Mouse (Mus musculus) stomach, adult 2 months (tissue): ENCODE measurements around the gene Ifi27l2a. TPM values are rescaled to one million over a fixed set of nuclear protein-coding genes. Genes with fewer than 3 reads are reported as not detected.

ENCODE experiments used
- polyA plus RNA-seq: library from polyadenylated mRNA; depleted of rRNA; stranded (reverse); fragments of >200 nt; gene quantifications from 2 replicates; pipeline ENCODE4 v1.2.3, GENCODE M21; 2012; rRNA removed

Gene Ifi27l2a
- polyA plus RNA-seq: 250 and 292 TPM in 2 replicates

GRCm38 (mm10) chr12:103443524-103443923 is at the start of gene Ifi27l2a:
TSS of gene Ifi27l2a (minus strand) at chr12:103443680.

GRCm38 (mm10) chr12:103457140-103457539 is 13.7 kb upstream of the Ifi27l2a start, which contains the start of gene Ifi27l2b:
TSS of gene Ifi27l2b (minus strand) at chr12:103457223.

GRCm38 (mm10) chr12:103433986-103434731 is 9.3 kb downstream of the Ifi27l2a start, which contains the start of gene Ifi27:
TSS of gene Ifi27 (plus strand) at chr12:103434211.

GRCm38 (mm10) chr12:103425729-103426470 is 17.6 kb downstream of the Ifi27l2a start, which contains the start of gene Ddx24:
TSS of gene Ddx24 (minus strand) at chr12:103425830.

GRCm38 (mm10) chr12:103407720-103408119 is 35.8 kb downstream of the Ifi27l2a start, which contains the start of gene 9330161L09Rik:
TSS of gene 9330161L09Rik (minus strand) at chr12:103407820.

Other genes with a start within 250 kb of the Ifi27l2a start
- 15.3 and 17.3 TPM in 2 replicates for gene Prima1, start 201.5 kb downstream of the Ifi27l2a start, polyA plus RNA-seq
- not detected in 2 replicates for gene Fam181a, start 132.7 kb downstream of the Ifi27l2a start, polyA plus RNA-seq
- 49.2 and 78.4 TPM in 2 replicates for gene Asb2, start 87.7 kb downstream of the Ifi27l2a start, polyA plus RNA-seq
- gene Otub2, start 55.0 kb downstream of the Ifi27l2a start, polyA plus RNA-seq: 4.4 and 5.7 TPM in 2 replicates
- 0.30 and 0.44 TPM in 2 replicates for gene 9330161L09Rik, start 35.9 kb downstream of the Ifi27l2a start, polyA plus RNA-seq
- gene Ddx24, start 17.9 kb downstream of the Ifi27l2a start, polyA plus RNA-seq: 8.1 and 10.2 TPM in 2 replicates
- 205 and 246 TPM in 2 replicates for gene Ifi27, start 9.5 kb downstream of the Ifi27l2a start, polyA plus RNA-seq
- 45.5 and 67.7 TPM in 2 replicates for gene Ifi27l2b, start 13.5 kb upstream of the Ifi27l2a start, polyA plus RNA-seq
- gene Ppp4r4, start 88.6 kb upstream of the Ifi27l2a start, polyA plus RNA-seq: 0.06 and 0.09 TPM in 2 replicates
- gene Serpina10, start 187.8 kb upstream of the Ifi27l2a start, polyA plus RNA-seq: not detected in 2 replicates
- not detected in 2 replicates for gene Serpina6, start 213.5 kb upstream of the Ifi27l2a start, polyA plus RNA-seq
- 0.42 TPM in 1 of 2 replicates, not detected in the other for gene Serpina16, start 232.5 kb upstream of the Ifi27l2a start, polyA plus RNA-seq